In genomic region chr16:87263571-87263970, GRCm38 (mm10) we compare ENCODE assay signal across 8 mouse cellular contexts.
A peak's percentile ranks its signal among the peaks of the same experiment; 100 is the strongest.
DNase-seq lines count a peak whose midpoint lies in the region; ATAC-seq and TF ChIP-seq lines count a peak whose summit lies in the region.

No protein-coding gene starts in this region.

- no peaks in the 10 kb centered on the region for H3K9me3 ChIP-seq in heart, embryonic 15.5 days (replicated peaks)
- H3K9me3 ChIP-seq in limb, embryonic 10.5 days (replicated peaks), result no peaks in the 10 kb centered on the region
- H3K9me3 ChIP-seq in forebrain, embryonic 13.5 days (replicated peaks), result no peaks in the 10 kb centered on the region

- no peak overlapping the region for H3K4me3 ChIP-seq in cerebellum, adult 2 months (replicated peaks; ENCODE audit: insufficient read depth, low read depth, low read length)
- no peak overlapping the region for H3K4me3 ChIP-seq in heart, embryonic 15.5 days
- H3K4me3 ChIP-seq in limb, embryonic 10.5 days, result no peak overlapping the region
- no peak overlapping the region for H3K4me3 ChIP-seq in forebrain, embryonic 13.5 days

- H3K36me3 ChIP-seq in heart, embryonic 15.5 days, result no peaks in the 10 kb centered on the region
- no peaks in the 10 kb centered on the region for H3K36me3 ChIP-seq in limb, embryonic 10.5 days
- H3K36me3 ChIP-seq in forebrain, embryonic 13.5 days (ENCODE audit: poor library complexity, severe bottlenecking), result no peaks in the 10 kb centered on the region

- no peak for TF ChIP-seq CTCF in cerebellum, adult 2 months (IDR thresholded peaks at IDR 0.05; ENCODE audit: borderline replicate concordance, insufficient read depth, low read depth, low read length)

- no peak overlapping the region for H3K9ac ChIP-seq in heart, embryonic 15.5 days
- H3K9ac ChIP-seq in forebrain, embryonic 13.5 days, result no peak overlapping the region

- H3K4me1 ChIP-seq in cerebellum, adult 2 months (ENCODE audit: control insufficient read depth, insufficient read depth, low read length), result peaks cover 4% of the 10 kb centered on the region
- H3K4me1 ChIP-seq in heart, embryonic 15.5 days (replicated peaks), result peaks cover 44% of the 10 kb centered on the region
- H3K4me1 ChIP-seq in limb, embryonic 10.5 days, result no peaks in the 10 kb centered on the region
- peaks cover 5% of the 10 kb centered on the region for H3K4me1 ChIP-seq in forebrain, embryonic 13.5 days

- 3% methylated on average over 4 of the region's 4 CpGs for WGBS in cerebellum, adult 2 months
- 10% methylated on average over 4 of the region's 4 CpGs for WGBS in heart, embryonic 15.5 days
- 80% methylated on average over 4 of the region's 4 CpGs for WGBS in limb, embryonic 10.5 days
- 44% methylated on average over 4 of the region's 4 CpGs for WGBS in forebrain, embryonic 13.5 days

- H3K4me2 ChIP-seq in heart, embryonic 15.5 days, result no peak overlapping the region
- no peak overlapping the region for H3K4me2 ChIP-seq in forebrain, embryonic 13.5 days

- H3K27ac ChIP-seq in cerebellum, adult 2 months (ENCODE audit: insufficient read depth, low read length), result no peak overlapping the region
- peak overlapping the region; percentile 96 for H3K27ac ChIP-seq in heart, embryonic 15.5 days
- no peak overlapping the region for H3K27ac ChIP-seq in limb, embryonic 10.5 days
- no peak overlapping the region for H3K27ac ChIP-seq in forebrain, embryonic 13.5 days

- ATAC-seq in heart, embryonic 15.5 days (replicated peaks; ENCODE audit: insufficient number of reproducible peaks, insufficient read depth, low FRiP score, low read depth), result peak; percentile 84
- no peak for ATAC-seq in forebrain, embryonic 13.5 days
- no peak for ATAC-seq in megakaryocyte-erythroid progenitor cell, adult 5-6 weeks (replicated peaks; ENCODE audit: low FRiP score, low TSS enrichment, poor library complexity, severe bottlenecking)

- no peaks in the 10 kb centered on the region for H3K27me3 ChIP-seq in cerebellum, adult 2 months (ENCODE audit: control insufficient read depth, insufficient read depth, low read length)
- H3K27me3 ChIP-seq in heart, embryonic 15.5 days, result no peaks in the 10 kb centered on the region
- no peaks in the 10 kb centered on the region for H3K27me3 ChIP-seq in limb, embryonic 10.5 days (ENCODE audit: low read depth, poor library complexity, severe bottlenecking)
- no peaks in the 10 kb centered on the region for H3K27me3 ChIP-seq in forebrain, embryonic 13.5 days

- peak; percentile 69 for DNase-seq in kidney, postnatal 10 days
- no peak for DNase-seq in kidney, adult 9 months
- peak; percentile 24 for DNase-seq in adipocyte (ENCODE audit: low spot score)
- DNase-seq in cerebellum, adult 2 months, result peak; percentile 63 to 79
- no peak for DNase-seq in limb, embryonic 10.5 days (ENCODE audit: low spot score)

- no peak for TF ChIP-seq POLR2A in cerebellum, adult 2 months (IDR thresholded peaks at IDR 0.05; ENCODE audit: borderline replicate concordance, insufficient read depth, low read length)

Comparison
In these comparisons a context has a peak if more than half of its experiments do, and no peak if none do; other contexts are left out.
1. DNase-seq: peak in kidney, postnatal 10 days (single experiment), adipocyte (single experiment) and cerebellum, adult 2 months (2 of 2); none in kidney, adult 9 months (single experiment) and limb, embryonic 10.5 days (single experiment).